31 mouse cellular contexts compared by ENCODE assay signal in the genomic region with DNA sequence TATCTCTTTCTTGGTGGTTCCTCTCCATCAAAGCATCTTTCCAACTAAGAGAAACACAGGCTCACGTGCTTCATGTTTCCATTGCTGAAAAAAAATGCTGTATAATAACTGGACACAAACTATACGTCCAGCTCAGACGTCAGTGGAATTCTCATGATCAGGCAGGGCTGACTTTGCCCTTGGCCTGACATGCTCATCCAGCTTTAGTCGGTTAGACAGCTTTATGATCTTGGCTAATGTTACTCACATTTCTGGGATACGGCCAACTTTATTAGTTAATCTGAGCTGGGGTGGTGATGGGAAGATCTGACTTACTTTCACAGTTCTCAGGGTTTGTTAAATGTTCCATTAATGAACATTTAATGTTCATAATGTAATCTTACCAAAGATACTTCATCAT. TPM values are rescaled to one million over a fixed set of nuclear protein-coding genes. Genes with fewer than 3 reads are reported as not detected.
DNase-seq lines count a peak whose midpoint lies in the region; ATAC-seq and TF ChIP-seq lines count a peak whose summit lies in the region.
"Had no signal": no experiment of that assay in that cellular context is flagged by ENCODE, and none has a peak within 500 bp of the region (broad histone marks: within the 10 kb centered on the region; RNA-seq: fewer than 3 reads in every experiment).

No protein-coding gene starts in this region.

- no peaks in the 10 kb centered on the region for H3K9me3 ChIP-seq in kidney, postnatal 0 days (replicated peaks; ENCODE audit: low read length)
- H3K9me3 ChIP-seq in lung, embryonic 16.5 days (ENCODE audit: control insufficient read depth, low read length): no peaks in the 10 kb centered on the region
- H3K9me3 ChIP-seq: forebrain, embryonic 10.5 days; forebrain, embryonic 15.5 days; heart, embryonic 12.5 days; limb, embryonic 13.5 days; stomach, embryonic 15.5 days had no signal

- no peak overlapping the region for H3K4me3 ChIP-seq in kidney, postnatal 0 days (replicated peaks; ENCODE audit: low read depth, low read length)
- H3K4me3 ChIP-seq in lung, embryonic 16.5 days (ENCODE audit: low read length): no peak overlapping the region
- H3K4me3 ChIP-seq: forebrain, embryonic 10.5 days; forebrain, embryonic 15.5 days; heart, adult 2 months; heart, embryonic 12.5 days; limb, embryonic 13.5 days; stomach, embryonic 15.5 days had no signal

- intact Hi-C loops in heart, postnatal 36 days (cut with DNase I): loop anchor here (5.0 kb wide), 1 partner anchor 277 kb away; no protein-coding TSS in a partner anchor

- H3K36me3 ChIP-seq in kidney, postnatal 0 days (ENCODE audit: insufficient read depth, low read length): no peaks in the 10 kb centered on the region
- H3K36me3 ChIP-seq in lung, embryonic 16.5 days (ENCODE audit: control insufficient read depth, insufficient read depth, low read length): no peaks in the 10 kb centered on the region
- H3K36me3 ChIP-seq: forebrain, embryonic 10.5 days; forebrain, embryonic 15.5 days; heart, embryonic 12.5 days; limb, embryonic 13.5 days; stomach, embryonic 15.5 days had no signal

- no peak overlapping the region for H3K4me2 ChIP-seq in kidney, postnatal 0 days (ENCODE audit: low read length)
- no peak overlapping the region for H3K4me2 ChIP-seq in lung, embryonic 16.5 days (ENCODE audit: low read depth, low read length)
- H3K4me2 ChIP-seq: forebrain, embryonic 15.5 days; heart, embryonic 12.5 days; hindbrain, embryonic 14.5 days; limb, embryonic 13.5 days; liver, embryonic 11.5 days; midbrain, embryonic 11.5 days; stomach, embryonic 15.5 days had no signal

- H3K27ac ChIP-seq in kidney, postnatal 0 days: no peak overlapping the region
- no peak overlapping the region for H3K27ac ChIP-seq in lung, embryonic 16.5 days (ENCODE audit: low read length)
- H3K27ac ChIP-seq: forebrain, embryonic 10.5 days; forebrain, embryonic 15.5 days; heart, adult 2 months; hindbrain, embryonic 14.5 days; limb, embryonic 13.5 days; stomach, embryonic 15.5 days had no signal

- no peak for TF ChIP-seq CTCF in kidney, postnatal 0 days (IDR thresholded peaks at IDR 0.05; ENCODE audit: low read depth)

- H3K4me1 ChIP-seq in kidney, postnatal 0 days (replicated peaks; ENCODE audit: insufficient read depth, low read length): no peaks in the 10 kb centered on the region
- peaks cover 2% of the 10 kb centered on the region; the same call in 1 of the 2 replicates for H3K4me1 ChIP-seq in lung, embryonic 16.5 days (replicated peaks; ENCODE audit: control insufficient read depth, insufficient read depth, low read length)
- H3K4me1 ChIP-seq: forebrain, embryonic 10.5 days; forebrain, embryonic 15.5 days; heart, embryonic 12.5 days; limb, embryonic 13.5 days had no signal

- H3K27me3 ChIP-seq in kidney, postnatal 0 days (ENCODE audit: insufficient read depth, low read length): no peaks in the 10 kb centered on the region
- H3K27me3 ChIP-seq in lung, embryonic 16.5 days (ENCODE audit: control insufficient read depth, insufficient read depth, low read depth, low read length): no peaks in the 10 kb centered on the region
- H3K27me3 ChIP-seq: forebrain, embryonic 15.5 days; heart, embryonic 12.5 days; limb, embryonic 13.5 days; stomach, embryonic 15.5 days had no signal

- H3K9ac ChIP-seq in kidney, postnatal 0 days (ENCODE audit: low read depth, low read length): no peak overlapping the region
- no peak overlapping the region for H3K9ac ChIP-seq in lung, embryonic 16.5 days (ENCODE audit: low read length)
- H3K9ac ChIP-seq: forebrain, embryonic 15.5 days; heart, embryonic 12.5 days; hindbrain, embryonic 14.5 days; limb, embryonic 13.5 days; stomach, embryonic 15.5 days had no signal

- peak; percentile 7 for DNase-seq in heart, adult 11 months
- no peak for DNase-seq in heart, postnatal 36 days
- DNase-seq in kidney, postnatal 0 days (ENCODE audit: low spot score): peak; percentile 52
- DNase-seq in kidney, postnatal 4 days: no peak
- no peak for DNase-seq in lung, postnatal 14 days
- DNase-seq: adrenal gland, adult 8-10 months; B cell, adult 2 months; cerebellum, adult 8-10 months; cerebellum, postnatal 25 days; gastrocnemius, postnatal 25 days; heart, adult 2 months; lung, postnatal 36 days; right cerebral cortex, postnatal 25 days had no signal

- 32% methylated on average over 5 of the region's 5 CpGs for WGBS in kidney, postnatal 0 days
- 53% methylated on average over 5 of the region's 5 CpGs for WGBS in lung, embryonic 16.5 days

- no peak for ATAC-seq in kidney, postnatal 0 days (replicated peaks; ENCODE audit: low FRiP score, low read depth)
- peak; percentile 66; the same call in 1 of the 2 replicates for ATAC-seq in lung, embryonic 16.5 days (ENCODE audit: low read depth)
- ATAC-seq: activated CD4-positive, CD25-positive, alpha-beta regulatory T cell, adult 4 months; intestine, postnatal 0 days had no signal

RNA-seq across cellular contexts. Expression of gene Tnfsf15, which starts 38.9 kb away (rescaled TPM):
- not detected for total RNA-seq in heart, postnatal 36 days (2021)
- polyA plus RNA-seq in kidney, postnatal 0 days (2015; fragmentation: Nextera tagmentation; extraction: Ambion mirVana): 0.55 and 0.77 TPM in 2 replicates
- polyA plus RNA-seq in lung, embryonic 16.5 days (2015; fragmentation: Nextera tagmentation; extraction: Ambion mirVana): 0.46 and 0.65 TPM in 2 replicates
- total RNA-seq: gastrocnemius, adult 18-20 months; heart, adult 2 months; hematopoietic stem cell, adult 5-6 weeks; layer of hippocampus, adult 8-10 months; layer of hippocampus, postnatal 25 days; neutrophil, adult 5-6 weeks had no signal
- polyA plus RNA-seq: forebrain, embryonic 10.5 days; forebrain, embryonic 15.5 days; heart, adult 2 months; hindbrain, embryonic 14.5 days; midbrain, embryonic 11.5 days; midbrain, embryonic 16.5 days; neural tube, embryonic 11.5 days had no signal

Comparison
In these comparisons a context has a peak if more than half of its experiments do, and no peak if none do; other contexts are left out.
1. DNase-seq: peak in heart, adult 11 months (single experiment) and kidney, postnatal 0 days (single experiment); none in heart, postnatal 36 days (0 of 2), kidney, postnatal 4 days (0 of 2) and lung, postnatal 14 days (single experiment).